Mouse (Mus musculus) inflammation-experienced regulatory T-cells, adult 6 months (primary cell): ENCODE measurements around the gene Aes. TPM values are rescaled to one million over a fixed set of nuclear protein-coding genes. Genes with fewer than 3 reads are reported as not detected.
A peak's percentile ranks its signal among the peaks of the same experiment; 100 is the strongest.

Experiments used
- ATAC-seq: one replicate; pipeline ENCODE4 v1.8.0; 2017
- polyA plus RNA-seq, 3 experiments: library from polyadenylated mRNA; unstranded; fragments of 100-300 nt; shearing (Covaris generic); gene quantifications; one replicate each; pipeline ENCODE4 v1.2.1; 2017

Aes gene
- polyA plus RNA-seq, 3 experiments from 2014 or later, result 82.5 to 118 (median 109) TPM

DNA sequence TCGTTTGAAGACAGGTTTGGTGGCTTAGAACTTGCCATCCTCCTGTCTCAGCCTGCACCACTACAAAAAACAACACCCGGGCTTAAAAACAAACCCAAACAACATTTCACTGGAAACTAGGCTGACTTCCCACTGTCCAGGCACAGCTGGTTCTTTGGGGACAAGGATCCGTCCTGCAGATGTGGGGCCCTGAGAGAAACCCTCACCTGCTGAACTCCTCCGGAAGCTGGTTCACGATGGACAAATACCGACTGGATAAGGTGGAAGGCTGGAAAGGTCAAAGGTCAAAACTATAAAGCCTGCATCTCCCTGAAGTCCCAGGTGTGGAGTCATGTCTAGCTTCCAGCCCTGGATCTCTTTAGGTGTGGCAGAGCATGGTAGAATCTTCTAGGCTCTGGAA is 39.6 kb downstream of the Aes start:
- no peak for ATAC-seq

DNA sequence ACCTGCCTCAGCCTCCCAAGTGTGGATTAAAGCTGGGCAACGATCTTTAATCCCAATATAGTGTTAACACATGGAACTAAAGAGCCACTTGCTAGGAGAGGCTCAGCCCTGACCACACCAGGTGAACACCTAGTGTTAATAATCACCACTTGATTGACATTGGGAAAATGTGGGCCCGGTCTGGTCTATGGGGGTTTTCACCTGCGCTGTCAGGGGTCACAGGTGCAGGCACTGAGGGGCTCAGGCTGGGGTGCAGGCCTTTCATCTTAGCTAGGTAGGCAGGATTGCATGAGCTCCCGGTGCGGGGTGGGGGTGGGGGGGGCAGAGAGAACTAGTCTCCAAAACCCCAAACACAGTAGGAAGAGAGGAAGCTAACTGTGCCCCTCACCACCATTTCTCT is 40.3 kb downstream of the Aes start:
- no peak for ATAC-seq

DNA sequence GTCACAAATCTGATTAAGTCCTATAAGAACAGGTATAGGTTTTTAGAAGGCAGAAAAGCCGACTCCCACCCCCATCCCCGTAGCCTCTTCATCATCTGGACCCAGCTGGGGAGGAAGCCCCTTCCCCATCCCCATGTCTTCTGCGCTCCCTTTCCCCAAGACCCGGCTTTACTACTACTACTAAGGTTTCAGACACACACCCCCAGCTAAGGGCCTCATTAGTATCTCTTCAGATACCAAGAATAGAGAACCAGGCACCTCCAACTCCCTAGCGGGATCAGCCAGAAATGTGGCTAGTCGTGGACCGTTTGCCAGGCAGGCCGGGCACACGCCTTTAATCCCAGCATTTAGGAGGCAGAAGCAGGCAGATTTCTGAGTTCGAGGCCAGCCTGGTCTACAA is 40.8 kb downstream of the Aes start:
- no peak for ATAC-seq

DNA sequence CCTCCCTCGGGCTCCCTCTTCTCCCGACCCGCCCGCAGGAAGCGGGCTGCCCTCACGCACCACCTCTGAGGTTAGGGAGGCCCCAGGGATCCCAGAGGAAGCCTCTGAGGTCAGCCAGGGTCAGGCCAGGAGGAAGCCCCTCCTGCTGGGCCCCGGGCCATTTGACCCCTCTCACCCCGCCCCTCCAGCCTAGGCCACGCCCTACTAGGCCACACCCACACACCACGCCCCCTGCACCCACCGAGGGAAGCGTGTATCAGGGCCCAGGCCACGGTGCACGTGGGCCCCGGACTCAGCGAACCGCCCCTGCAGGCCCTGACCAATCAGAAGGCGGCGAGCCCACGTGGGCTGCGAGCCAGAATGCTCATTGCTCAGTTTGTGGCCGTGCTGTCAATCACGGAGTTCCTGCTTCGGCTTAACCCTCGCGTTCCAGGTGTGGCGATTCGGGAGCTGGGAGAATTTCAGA is 41.5 kb downstream of the Aes start, which contains the start of gene Tle6:
TSS of gene Tle6 (minus strand) at position 336 of the 466 bp plus-strand sequence.
- ATAC-seq, result peak; percentile 39

DNA sequence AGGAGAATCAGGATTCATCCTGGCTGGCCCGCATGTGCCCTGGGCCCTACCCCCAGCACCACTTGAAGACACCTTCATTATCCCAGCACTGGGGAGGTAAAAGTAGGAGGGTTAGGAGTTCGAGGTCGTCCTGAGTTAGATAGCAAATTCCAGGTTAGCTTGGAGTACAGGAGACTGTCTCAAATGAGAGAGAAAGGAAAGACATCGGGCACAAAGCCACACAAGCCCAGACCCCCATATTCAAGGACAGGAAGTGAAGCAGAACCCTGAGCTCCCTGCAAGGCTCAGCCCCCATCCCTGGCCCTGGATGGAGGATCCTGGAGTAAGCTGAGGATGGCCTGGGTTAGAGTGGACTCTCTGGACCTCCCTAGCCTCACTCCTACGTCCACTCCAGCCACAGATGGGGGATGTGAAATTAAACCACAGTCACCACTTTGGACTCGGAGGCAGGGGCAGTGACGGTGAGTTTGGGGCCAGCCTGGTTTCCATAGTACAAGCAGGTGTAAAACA is 42.2 kb downstream of the Aes start:
- no peak for ATAC-seq

DNA sequence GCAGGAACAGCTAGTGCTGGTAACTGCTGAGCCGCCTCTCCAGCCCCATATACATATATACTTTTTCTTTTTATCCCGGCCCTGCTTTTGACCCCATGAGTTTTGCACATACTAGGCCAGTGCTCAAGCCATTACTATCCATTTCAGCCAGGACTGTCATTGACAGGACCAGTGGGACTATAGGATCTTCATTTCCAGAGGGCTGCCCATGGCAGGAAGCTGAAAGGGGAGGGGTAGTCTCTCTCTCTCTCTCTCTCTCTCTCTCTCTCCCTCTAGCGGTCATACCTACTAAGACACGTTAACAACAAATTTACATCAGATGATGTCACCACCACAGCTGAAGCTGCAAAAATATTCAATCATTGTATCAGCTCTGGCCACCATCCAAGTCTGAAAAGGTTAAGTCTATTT is 43.5 kb downstream of the Aes start:
- peak; percentile 54 for ATAC-seq

DNA sequence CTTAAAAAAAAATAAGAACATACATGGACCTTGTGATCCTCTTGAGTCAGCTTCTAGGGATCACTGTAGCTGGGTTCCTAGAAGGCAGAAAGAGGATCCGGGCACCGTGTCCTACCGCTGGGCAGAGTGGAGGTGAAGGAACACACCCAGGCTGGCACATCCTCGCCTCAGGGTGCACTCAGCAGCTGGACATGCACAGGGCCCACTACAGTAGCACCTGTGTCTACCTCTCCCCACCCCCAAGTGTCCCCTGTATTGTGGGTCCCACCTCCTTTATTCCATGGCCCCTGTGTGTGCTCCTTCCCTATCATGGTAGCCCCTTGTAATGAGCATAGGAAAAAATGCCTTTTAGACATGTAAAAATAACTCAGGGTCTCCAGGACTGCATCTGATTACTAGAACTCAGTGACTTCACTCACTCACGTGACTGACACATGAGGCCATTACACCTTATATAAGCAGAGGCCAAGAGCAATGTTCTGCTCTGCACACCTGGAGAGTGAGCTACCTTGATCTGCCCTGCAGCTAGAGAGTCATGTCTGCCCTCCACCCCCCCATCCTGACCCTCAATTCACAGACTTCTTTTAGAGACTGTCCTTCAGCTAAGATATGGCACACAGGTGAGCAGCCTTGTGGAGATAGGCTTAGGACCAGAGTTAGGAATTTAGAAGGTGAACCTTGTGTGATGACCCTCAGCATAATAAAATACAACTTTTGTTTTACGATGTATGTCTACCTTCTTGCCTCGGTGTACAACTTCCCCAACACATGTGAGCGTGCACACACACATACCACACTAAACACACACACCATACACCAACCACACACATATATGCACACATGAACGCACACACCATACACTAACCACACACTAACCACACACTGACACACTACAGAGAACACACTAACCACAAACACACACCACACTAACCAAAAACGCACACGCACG is 45.0 kb downstream of the Aes start:
- ATAC-seq, result no peak

DNA sequence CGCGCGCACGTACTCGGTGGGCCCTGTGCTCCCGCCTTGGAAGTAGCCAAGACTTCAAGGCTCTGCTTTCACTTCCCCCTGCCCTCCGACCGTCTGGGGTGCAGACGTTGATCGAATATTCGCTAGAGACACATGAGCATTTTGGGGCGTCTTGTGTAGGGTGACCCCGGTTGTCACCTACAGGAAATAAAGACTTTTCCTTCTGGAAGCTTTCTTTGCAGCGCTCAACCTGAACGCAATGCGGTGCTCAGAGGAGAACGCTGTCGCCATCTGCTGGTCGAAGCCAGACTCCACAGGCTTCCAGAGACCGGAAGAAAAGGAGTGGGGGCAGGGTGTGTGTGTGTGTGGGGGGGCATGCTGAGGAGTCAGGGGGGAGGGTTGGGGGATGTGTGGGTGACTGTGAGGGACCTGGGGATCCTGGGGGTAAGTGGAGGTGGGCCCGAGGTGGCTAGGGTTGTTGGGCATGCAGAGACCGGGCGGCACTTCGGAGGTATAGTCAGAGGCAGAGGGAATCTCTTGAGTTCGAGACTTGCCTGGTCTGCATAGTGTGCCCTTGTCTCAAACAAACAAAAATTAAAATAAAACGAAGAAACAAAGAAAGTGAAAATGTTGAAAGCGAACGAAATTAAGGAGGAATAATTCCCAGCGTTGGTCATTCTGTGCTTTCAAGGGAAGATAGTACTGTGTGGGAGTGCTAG is 45.8 kb downstream of the Aes start:
- ATAC-seq, result peak; percentile 56

DNA sequence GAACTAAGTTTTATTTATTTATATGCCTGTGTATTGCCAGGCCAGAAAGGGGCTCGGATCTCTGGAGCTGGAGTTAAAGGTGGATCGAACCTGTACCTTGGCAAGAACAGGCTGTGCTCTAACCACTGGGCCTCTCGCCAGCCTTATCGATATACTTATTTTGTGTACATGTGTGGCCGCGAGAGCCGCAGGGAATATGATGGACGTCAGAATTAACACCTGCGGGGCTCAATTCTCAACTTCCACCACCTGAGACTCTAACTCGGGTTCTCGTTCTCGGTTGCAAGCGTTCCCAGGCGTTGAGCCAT is 46.3 kb downstream of the Aes start:
- no peak for ATAC-seq

DNA sequence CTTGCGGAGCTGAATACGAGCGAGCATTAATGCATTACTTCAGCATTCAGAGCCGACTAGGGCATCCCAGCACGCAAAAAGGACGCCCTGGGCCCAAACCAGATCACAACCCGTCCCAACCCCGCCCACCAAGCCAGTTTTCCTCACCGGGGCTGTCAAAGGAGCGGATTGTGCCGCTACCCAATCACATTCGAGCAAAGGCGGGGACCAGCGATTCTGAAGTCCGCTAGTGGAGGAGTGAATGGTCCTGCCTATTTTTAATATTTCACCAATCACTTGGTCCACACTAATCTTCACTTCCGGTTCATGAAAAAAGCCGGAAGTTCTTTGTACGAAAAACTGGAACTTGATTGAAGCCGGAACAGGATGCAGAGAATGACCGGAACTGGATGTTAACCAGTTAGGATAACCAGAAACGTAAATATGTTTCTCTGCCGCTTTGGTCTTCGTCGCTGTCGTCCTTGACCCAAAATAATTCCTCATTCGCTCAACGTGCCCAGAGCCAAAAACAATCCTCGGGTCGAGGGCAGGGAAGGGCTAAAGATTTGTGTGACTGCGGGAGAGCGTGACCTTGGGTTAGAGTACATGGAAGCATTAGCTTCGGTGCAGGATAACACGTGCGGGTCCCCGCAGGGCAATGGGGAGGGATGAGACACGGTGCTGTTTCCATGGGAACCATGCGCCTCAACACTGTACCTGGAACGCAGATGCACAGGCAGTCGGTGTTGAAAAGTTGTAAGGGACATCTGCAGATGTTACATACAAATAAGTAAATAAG is 46.9 kb downstream of the Aes start, which contains the start of gene BC025920:
TSS of gene BC025920 (plus strand) at position 297 of the 778 bp plus-strand sequence.
- peak; percentile 85 for ATAC-seq

DNA sequence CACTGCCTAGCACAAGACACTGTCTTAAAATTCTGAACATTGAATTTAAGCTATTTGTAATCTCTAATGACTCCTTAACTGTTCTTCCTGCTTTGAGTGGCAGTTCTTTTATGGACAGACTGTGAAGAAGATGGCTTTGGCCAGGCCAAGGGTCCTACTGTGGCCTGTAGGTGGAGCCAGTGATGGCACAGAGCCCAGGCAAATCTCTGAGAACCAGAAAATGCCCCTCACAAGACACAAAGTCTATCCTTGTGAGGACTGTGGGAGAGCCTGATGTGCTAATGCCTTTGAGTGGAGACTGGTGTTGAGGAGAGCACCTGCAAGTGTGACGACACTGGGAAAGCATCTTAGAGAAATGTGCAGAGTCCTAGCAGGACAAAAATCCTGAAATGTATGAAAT is 49.0 kb downstream of the Aes start:
- no peak for ATAC-seq

DNA sequence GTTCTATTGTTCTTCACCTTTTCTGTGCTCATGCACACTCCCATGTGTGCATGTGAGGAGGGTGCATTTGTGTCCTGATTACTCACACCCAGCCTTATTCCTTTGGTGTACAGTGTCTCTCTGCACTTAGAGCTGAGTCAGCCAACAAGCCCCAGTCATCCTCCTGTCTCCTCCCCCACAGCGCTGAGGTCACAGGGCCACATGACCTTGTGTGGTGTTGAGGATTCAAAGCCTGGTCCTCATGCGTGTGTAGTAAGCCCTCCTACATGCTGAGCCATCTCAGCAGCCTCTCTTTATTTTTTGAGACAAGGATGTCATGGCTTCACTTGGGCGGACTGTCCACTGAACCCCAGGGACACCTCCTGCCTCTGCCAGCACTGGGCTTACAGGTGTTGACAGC is 53.5 kb downstream of the Aes start:
- no peak for ATAC-seq

DNA sequence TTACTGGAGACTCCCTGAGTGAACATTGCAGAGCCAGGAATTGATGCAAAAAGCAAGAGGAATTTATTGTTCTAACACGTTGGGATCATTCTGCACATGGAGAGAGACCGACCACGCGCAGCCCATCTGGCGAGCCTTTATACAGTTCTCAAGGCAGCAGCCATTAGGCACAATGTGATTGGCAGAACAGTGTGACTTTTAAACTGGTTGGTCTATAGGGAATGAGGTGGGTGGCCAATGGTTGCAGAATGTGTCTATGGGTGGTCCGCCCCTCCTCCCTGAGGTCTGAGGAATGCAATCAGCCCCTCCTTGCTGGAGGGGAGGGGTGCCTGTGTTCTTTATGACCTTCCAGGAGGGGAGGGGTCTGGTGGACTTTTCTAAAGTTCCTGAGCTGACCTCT is 56.2 kb downstream of the Aes start:
- no peak for ATAC-seq

Other genes starting within 250 kb of the Aes start
- 1 to 10 TPM; 2.9 to 6.5 (median 4.1) TPM for gene Cactin, start 238.4 kb upstream of the Aes start, polyA plus RNA-seq
- 10 to 100 TPM in 2 of 3 experiments, 1 to 10 TPM in 1; 10.0 to 21.7 (median 17.0) TPM for gene Tbxa2r, start 230.8 kb upstream of the Aes start, polyA plus RNA-seq
- under 1 TPM in 1 of 3 experiments, not detected in 2; 0.12 TPM for gene Gipc3, start 216.2 kb upstream of the Aes start, polyA plus RNA-seq
- 10 to 100 TPM; 17.1 to 20.4 (median 17.8) TPM for gene Hmg20b, start 209.0 kb upstream of the Aes start, polyA plus RNA-seq
- 1 to 10 TPM; 1.6 to 2.1 (median 1.9) TPM for gene Mfsd12, start 202.0 kb upstream of the Aes start, polyA plus RNA-seq
- 1 to 10 TPM in 1 of 3 experiments, under 1 TPM in 2; 0.26 to 1.7 (median 0.96) TPM for gene 4930404N11Rik, start 193.7 kb upstream of the Aes start, polyA plus RNA-seq
- gene Fzr1, start 181.0 kb upstream of the Aes start, polyA plus RNA-seq, result 10 to 100 TPM; 10.7 to 27.1 (median 13.4) TPM
- gene Dohh, start 175.1 kb upstream of the Aes start, polyA plus RNA-seq, result 10 to 100 TPM in 2 of 3 experiments, 1 to 10 TPM in 1; 9.2 to 17.9 (median 10.9) TPM
- gene Gm48551, start 175.0 kb upstream of the Aes start, polyA plus RNA-seq, result 1 to 10 TPM in 2 of 3 experiments, under 1 TPM in 1; 0.60 to 1.9 (median 1.1) TPM
- 1 to 10 TPM in 1 of 3 experiments, not detected in 2; 3.1 TPM for gene Gm48552, start 170.5 kb upstream of the Aes start, polyA plus RNA-seq
- 10 to 100 TPM in 1 of 3 experiments, 1 to 10 TPM in 2; 4.4 to 10.7 (median 9.8) TPM for gene Smim24, start 166.4 kb upstream of the Aes start, polyA plus RNA-seq
- 10 to 100 TPM; 13.8 to 17.2 (median 15.0) TPM for gene Nfic, start 103.9 kb upstream of the Aes start, polyA plus RNA-seq
- 1 to 10 TPM; 1.1 to 1.4 (median 1.2) TPM for gene Celf5, start 76.8 kb upstream of the Aes start, polyA plus RNA-seq
- gene Ncln, start 63.1 kb upstream of the Aes start, polyA plus RNA-seq, result 10 to 100 TPM; 34.3 to 41.1 (median 36.9) TPM
- 10 to 100 TPM; 49.1 to 93.2 (median 50.3) TPM for gene S1pr4, start 59.4 kb upstream of the Aes start, polyA plus RNA-seq
- 100 to 1,000 TPM in 1 of 3 experiments, 10 to 100 TPM in 2; 23.1 to 102 (median 24.3) TPM for gene Gna15, start 35.3 kb upstream of the Aes start, polyA plus RNA-seq
- gene Gna11, start 14.3 kb upstream of the Aes start, polyA plus RNA-seq, result 10 to 100 TPM; 26.5 to 29.4 (median 28.7) TPM
- 1 to 10 TPM in 2 of 3 experiments, not detected in 1; 1.4 TPM for gene Tle2, start 15.1 kb downstream of the Aes start, polyA plus RNA-seq
- gene Tle6, start 41.6 kb downstream of the Aes start, polyA plus RNA-seq, result 1 to 10 TPM in 2 of 3 experiments, under 1 TPM in 1; 0.99 to 1.9 (median 1.7) TPM
- gene BC025920, start 46.8 kb downstream of the Aes start, polyA plus RNA-seq, result 1 to 10 TPM in 2 of 3 experiments, under 1 TPM in 1; 0.69 to 5.2 (median 4.1) TPM
- gene Sirt6, start 68.3 kb downstream of the Aes start, polyA plus RNA-seq, result 10 to 100 TPM; 23.3 to 26.7 (median 24.3) TPM
- gene Ankrd24, start 69.1 kb downstream of the Aes start, polyA plus RNA-seq, result 1 to 10 TPM in 1 of 3 experiments, under 1 TPM in 2; 0.72 to 1.3 (median 0.90) TPM
- gene Gm10778, start 89.6 kb downstream of the Aes start, polyA plus RNA-seq, result 1 to 10 TPM; 5.2 to 9.4 (median 9.1) TPM
- 10 to 100 TPM; 17.8 to 23.8 (median 18.4) TPM for gene Zfp433, start 145.3 kb downstream of the Aes start, polyA plus RNA-seq
- 1 to 10 TPM; 6.9 to 9.1 (median 7.6) TPM for gene Gm3055, start 211.7 kb downstream of the Aes start, polyA plus RNA-seq